Mouse (Mus musculus) testis, adult 10 weeks (tissue): ENCODE results near the gene Telo2. TPM values are rescaled to one million over a fixed set of nuclear protein-coding genes. Genes with fewer than 3 reads are reported as not detected.

Source experiments
- polyA plus RNA-seq: library from polyadenylated mRNA; stranded (reverse); fragments of 350-450 nt; fragmentation: Illumina TruSeq; extraction: RNeasy Lipid Tissue Mini Kit (QIAGEN cat#74804); gene quantifications from one replicate; pipeline ENCODE4 v1.2.3, GENCODE M21; 2014; ENCODE audit warnings: low read depth, low replicate concordance

Gene Telo2
- polyA plus RNA-seq: 0.48 TPM

GRCm38 (mm10) chr17:25115664-25116432, at the start of gene Telo2:
TSS of gene Telo2 (minus strand) at chr17:25115967.

DNA sequence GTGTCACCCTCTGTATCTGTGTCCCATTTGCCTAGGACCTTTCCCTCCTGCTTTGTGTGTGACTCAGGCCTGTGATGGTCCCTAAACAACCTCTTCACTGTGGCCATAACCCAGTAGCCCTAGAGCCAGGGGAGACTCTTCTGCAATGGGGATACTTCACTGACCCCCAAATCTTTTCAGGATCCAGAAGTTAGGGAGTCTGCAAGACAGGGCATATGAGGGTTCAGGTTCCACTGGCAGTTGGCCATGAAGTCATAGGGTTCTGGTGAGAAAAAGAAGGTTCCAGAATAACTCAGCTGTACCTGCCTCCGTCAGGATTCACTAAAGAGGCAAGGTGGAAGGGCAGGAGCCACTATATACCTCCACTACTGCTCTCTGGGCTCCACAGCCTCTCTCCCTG, 46.4 kb upstream of the Telo2 start, which contains the start of gene Ccdc154:
Ccdc154 (plus strand) TSS at position 301 of the 400 bp plus-strand sequence.

GRCm38 (mm10) chr17:25133275-25133698, 17.5 kb upstream of the Telo2 start, which contains the start of gene Clcn7:
TSS of gene Clcn7 (plus strand) at chr17:25133391.

DNA sequence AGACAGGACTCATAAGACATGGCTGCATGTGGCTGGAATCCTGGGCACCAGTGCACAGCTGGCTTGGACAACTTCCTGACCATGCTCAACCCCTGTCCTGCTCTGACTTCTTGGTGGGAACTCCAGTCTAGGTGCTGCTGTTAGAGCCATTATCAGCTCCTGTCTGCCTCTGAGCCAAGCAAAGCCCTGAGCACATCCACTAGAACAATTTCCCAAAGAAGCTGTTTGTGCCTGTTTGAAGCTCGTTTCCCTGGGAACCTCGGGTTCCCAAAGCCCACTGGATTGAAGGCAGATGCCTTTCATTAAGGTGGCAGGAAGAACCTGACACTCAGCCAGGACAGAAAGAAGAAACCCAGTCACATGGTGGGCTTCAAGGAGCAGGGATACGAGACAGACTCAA, 4.6 kb upstream of the Telo2 start, which contains the start of gene Ptx4:
Ptx4 (plus strand) TSS at position 355 of the 400 bp plus-strand sequence.

DNA sequence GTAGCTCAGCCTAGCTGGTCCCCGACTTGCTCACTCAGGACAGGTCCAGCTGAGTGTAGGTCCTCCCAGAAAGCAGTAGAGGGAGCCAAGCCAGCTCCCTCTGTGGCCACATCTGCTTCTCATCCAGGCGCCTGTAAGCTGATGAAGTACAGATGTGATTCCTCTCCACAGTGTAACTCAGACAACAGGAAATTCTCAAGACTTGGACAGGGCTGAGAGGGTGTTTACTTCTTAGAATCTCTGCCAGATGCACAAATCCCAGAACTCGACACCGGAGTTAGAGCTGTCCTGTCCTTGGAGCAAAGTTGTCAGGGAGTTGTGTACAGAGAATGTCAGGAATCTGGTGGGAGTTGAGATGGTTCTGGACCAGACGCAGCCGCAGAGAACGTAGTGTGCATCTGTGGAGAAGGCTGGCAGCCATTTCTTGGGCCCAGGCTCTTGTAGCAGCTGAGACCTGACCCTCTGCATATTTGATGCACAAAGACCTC, 32.3 kb downstream of the Telo2 start, which contains the start of gene Tmem204:
Tmem204 (minus strand) TSS at position 148 of the 488 bp plus-strand sequence.

Other genes starting within 250 kb of the Telo2 start
- not detected for gene Igfals, start 250.0 kb downstream of the Telo2 start, polyA plus RNA-seq
- 19.6 TPM for gene Nubp2, start 229.6 kb downstream of the Telo2 start, polyA plus RNA-seq
- 1.6 TPM for gene Spsb3, start 229.3 kb downstream of the Telo2 start, polyA plus RNA-seq
- 1.9 TPM for gene Eme2, start 220.9 kb downstream of the Telo2 start, polyA plus RNA-seq
- gene Mrps34, start 220.9 kb downstream of the Telo2 start, polyA plus RNA-seq: 0.64 TPM
- 0.69 TPM for gene Nme3, start 219.5 kb downstream of the Telo2 start, polyA plus RNA-seq
- 4.3 TPM for gene Mapk8ip3, start 179.0 kb downstream of the Telo2 start, polyA plus RNA-seq
- 13.2 TPM for gene Jpt2, start 155.3 kb downstream of the Telo2 start, polyA plus RNA-seq
- 13.1 TPM for gene Cramp1l, start 100.2 kb downstream of the Telo2 start, polyA plus RNA-seq
- gene Ift140, start 99.9 kb downstream of the Telo2 start, polyA plus RNA-seq: 141 TPM
- 1.2 TPM for gene Tmem204, start 32.4 kb downstream of the Telo2 start, polyA plus RNA-seq
- gene Ptx4, start 4.8 kb upstream of the Telo2 start, polyA plus RNA-seq: not detected
- gene Clcn7, start 17.4 kb upstream of the Telo2 start, polyA plus RNA-seq: 3.2 TPM
- 2.2 TPM for gene Ccdc154, start 46.5 kb upstream of the Telo2 start, polyA plus RNA-seq
- not detected for gene Gm38655, start 59.5 kb upstream of the Telo2 start, polyA plus RNA-seq
- 5.9 TPM for gene BC003965, start 68.6 kb upstream of the Telo2 start, polyA plus RNA-seq
- 3.5 TPM for gene Unkl, start 72.4 kb upstream of the Telo2 start, polyA plus RNA-seq
- gene Gnptg, start 124.2 kb upstream of the Telo2 start, polyA plus RNA-seq: 2.9 TPM
- gene Tsr3, start 124.2 kb upstream of the Telo2 start, polyA plus RNA-seq: 6.2 TPM
- 0.20 TPM for gene Baiap3, start 140.4 kb upstream of the Telo2 start, polyA plus RNA-seq
- 461 TPM for gene Ube2i, start 158.7 kb upstream of the Telo2 start, polyA plus RNA-seq
- not detected for gene Prss34, start 182.4 kb upstream of the Telo2 start, polyA plus RNA-seq
- gene Prss28, start 192.7 kb upstream of the Telo2 start, polyA plus RNA-seq: not detected
- gene Prss29, start 202.7 kb upstream of the Telo2 start, polyA plus RNA-seq: not detected
- not detected for gene Tpsab1, start 229.6 kb upstream of the Telo2 start, polyA plus RNA-seq